Mouse (Mus musculus) stomach, postnatal 0 days (tissue): ENCODE data around the gene Prss8. TPM values are rescaled to one million over a fixed set of nuclear protein-coding genes. Genes with fewer than 3 reads are reported as not detected.

Experiments used
- ATAC-seq: fragments of 200-750 bp; cut with Nextera tagmentation; 2 replicates; pipeline ENCODE4 v1.8.0; 2017; ENCODE audit not compliant: low FRiP score, low TSS enrichment
- DNase-seq: peaks from one replicate; pipeline ENCODE4 v3.0.0-alpha.2; 2016; ENCODE audit warnings: low spot score
- H3K27ac ChIP-seq: fragments of 300-500 bp; sonication (generic); replicated peaks from 2 replicates; pipeline ENCODE4 v1.5.1; 2014; ENCODE audit warnings: mild to moderate bottlenecking, control low read depth
- H3K27me3 ChIP-seq: fragments of 300-500 bp; sonication (generic); 2 replicates; pipeline ENCODE4 v1.6.1; 2014; ENCODE audit warnings: low read length; ENCODE audit not compliant: control insufficient read depth, insufficient read depth
- H3K36me3 ChIP-seq: fragments of 300-500 bp; sonication (generic); 2 replicates; pipeline ENCODE4 v1.6.1; 2014; ENCODE audit warnings: low read length, mixed read lengths; ENCODE audit not compliant: control insufficient read depth, insufficient read depth
- H3K4me1 ChIP-seq: fragments of 300-500 bp; sonication (generic); replicated peaks from 2 replicates; pipeline ENCODE4 v1.6.1; 2014; ENCODE audit warnings: antibody characterized with exemption; ENCODE audit not compliant: control insufficient read depth, insufficient read depth
- H3K4me2 ChIP-seq: fragments of 300-500 bp; sonication (generic); replicated peaks from 2 replicates; pipeline ENCODE4 v1.6.1; 2014; ENCODE audit warnings: low read depth, mild to moderate bottlenecking, control low read depth, moderate library complexity
- H3K4me3 ChIP-seq: fragments of 300-500 bp; sonication (generic); 2 replicates; pipeline ENCODE4 v1.5.1; 2014; ENCODE audit warnings: low read depth, low read length, control low read depth
- H3K9ac ChIP-seq: fragments of 300-500 bp; sonication (generic); 2 replicates; pipeline ENCODE4 v1.6.1; 2014; ENCODE audit warnings: mild to moderate bottlenecking, low read length, control low read depth, mixed read lengths
- H3K9me3 ChIP-seq: fragments of 300-500 bp; sonication (generic); 2 replicates; pipeline ENCODE4 v1.6.1; 2016; ENCODE audit warnings: low read length; ENCODE audit not compliant: control insufficient read depth
- CTCF ChIP-seq: IDR thresholded peaks from 2 replicates; pipeline ENCODE4 v1.5.1; 2016; ENCODE audit warnings: antibody characterized with exemption, low read depth, mild to moderate bottlenecking, moderate library complexity
- EP300 ChIP-seq: optimal IDR thresholded peaks from 2 replicates; pipeline ENCODE3; 2016; ENCODE audit warnings: antibody characterized with exemption
- WGBS: fragments of 180-500 bp; shearing (Covaris S2); extraction: QIAGEN DNeasy Blood & Tissue Kit; methylation state at CpG from one replicate; pipeline ENCODE4 v1.1.7; 2014; 5-methylcytosine and 5-hydroxymethylcytosine counted together
- polyA plus RNA-seq: library from polyadenylated mRNA; unstranded; fragments of >200 nt; fragmentation: Nextera tagmentation; extraction: Ambion mirVana; gene quantifications from 2 replicates; pipeline ENCODE4 v1.2.1, GENCODE M21; 2015

Prss8 gene
- polyA plus RNA-seq, 1 experiment from 2014 or later = 77.4 TPM

DNA sequence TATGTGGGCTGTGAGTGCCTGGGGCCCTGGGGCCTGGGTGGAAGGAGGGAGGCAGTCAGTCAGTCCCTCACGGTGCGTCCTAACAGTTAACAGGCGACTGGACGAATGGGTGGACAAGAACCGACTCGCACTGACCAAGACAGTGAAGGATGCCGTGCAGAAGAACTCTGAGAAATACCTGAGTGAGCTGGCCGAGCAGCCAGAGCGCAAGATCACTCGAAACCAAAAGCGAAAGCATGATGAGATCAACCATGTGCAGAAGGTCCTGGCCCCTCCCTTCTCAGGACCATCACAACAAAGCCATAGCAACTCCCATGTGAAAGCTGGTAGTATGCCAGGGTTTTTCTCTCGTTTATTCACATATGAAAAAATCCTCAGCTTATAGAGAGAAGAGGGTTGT, 14.6 kb downstream of the Prss8 start:
- WGBS = 79% methylated on average over 12 of the region's 12 CpGs
- H3K4me2 ChIP-seq = no peak overlapping the region
- no peaks in the 10 kb centered on the region for H3K9me3 ChIP-seq
- H3K27me3 ChIP-seq = no peaks in the 10 kb centered on the region
- no peaks in the 10 kb centered on the region for H3K36me3 ChIP-seq
- no peak for DNase-seq
- ATAC-seq = no peak
- no peak overlapping the region for H3K27ac ChIP-seq
- H3K4me1 ChIP-seq = no peaks in the 10 kb centered on the region
- H3K9ac ChIP-seq = no peak overlapping the region
- H3K4me3 ChIP-seq = no peak overlapping the region
- TF ChIP-seq CTCF = no peak
- no peak for TF ChIP-seq EP300

DNA sequence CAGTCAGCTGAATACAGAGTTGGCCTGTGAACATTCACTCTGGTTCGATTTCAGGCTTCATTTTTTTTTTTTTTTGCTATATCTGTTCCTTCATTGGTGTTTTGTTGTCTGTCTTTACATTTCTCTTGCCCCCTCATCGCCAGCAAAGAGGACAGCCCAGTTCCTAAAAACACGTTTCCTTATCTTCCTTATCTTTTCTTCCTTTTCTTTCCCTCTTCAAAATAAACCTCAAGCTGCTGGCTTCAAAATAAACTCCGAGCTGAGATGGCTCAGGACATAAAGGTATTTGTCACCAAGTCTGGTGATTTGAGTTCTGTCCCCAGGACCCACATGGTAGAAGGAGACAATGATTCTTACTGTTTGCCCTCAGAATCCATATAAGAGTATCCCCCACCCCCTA, 17.0 kb downstream of the Prss8 start:
- Histone ChIP-seq H3K4me1 (no peaks in the 10 kb centered on the region), H3K27me3 (no peaks in the 10 kb centered on the region), H3K9ac (peak overlapping the region; percentile 90), H3K4me2 (peak overlapping the region; percentile 72), H3K27ac (peak overlapping the region; percentile 92; the same call in 1 of the 2 replicates), H3K9me3 (no peaks in the 10 kb centered on the region), H3K4me3 (peak overlapping the region; percentile 92), H3K36me3 (peaks cover 6% of the 10 kb centered on the region)
- ATAC-seq (no peak), DNase-seq (no peak)
- TF ChIP-seq EP300 (no peak), CTCF (no peak)
- WGBS = 15% methylated on average over 4 of the region's 4 CpGs

DNA sequence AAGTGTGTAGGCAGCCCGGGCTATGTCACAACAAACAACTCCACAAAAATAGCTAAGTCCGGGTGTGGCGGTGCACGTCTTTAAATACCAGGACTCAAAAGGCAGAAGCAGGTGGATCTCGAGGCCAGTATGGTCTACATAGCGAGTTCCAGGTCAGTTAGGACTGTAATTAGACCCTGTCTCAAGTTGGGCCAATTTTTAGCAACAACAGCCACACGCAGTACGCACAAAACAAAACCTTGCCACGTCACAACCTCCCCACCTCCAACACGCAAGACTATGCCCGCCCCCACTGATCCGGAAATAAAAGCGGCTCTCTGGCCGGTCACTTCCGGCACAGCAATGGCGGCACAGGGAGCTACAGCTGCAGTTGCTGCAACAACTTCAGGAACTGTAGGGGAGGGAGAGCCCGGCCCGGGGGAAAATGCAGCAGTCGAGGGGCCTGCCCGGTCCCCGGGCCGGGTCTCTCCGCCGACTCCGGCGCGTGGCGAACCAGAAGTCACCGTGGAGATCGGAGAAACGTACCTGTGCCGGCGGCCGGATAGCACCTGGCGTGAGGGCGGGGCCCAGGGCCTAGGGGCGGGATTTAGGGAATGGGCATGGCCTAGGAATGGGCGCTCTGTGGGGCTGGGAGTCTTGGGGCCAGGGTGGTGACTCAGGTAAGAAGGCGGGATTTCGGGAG, 17.6 kb downstream of the Prss8 start, which contains the start of gene Kat8:
Gene Kat8, plus strand, starts transcription at position 327 of the 682 bp plus-strand sequence.
- Histone ChIP-seq H3K36me3 (peaks cover 12% of the 10 kb centered on the region), H3K9ac (peak within 1 kb of the TSS; percentile 90), H3K9me3 (no peaks in the 10 kb centered on the region), H3K4me3 (peak within 1 kb of the TSS; percentile 92), H3K4me1 (no peaks in the 10 kb centered on the region), H3K27me3 (no peaks in the 10 kb centered on the region), H3K27ac (peak within 1 kb of the TSS; percentile 92), H3K4me2 (peak within 1 kb of the TSS; percentile 72)
- ATAC-seq = peak; percentile 96
- peak; percentile 95 for DNase-seq
- under 1% methylated on average over 39 of the region's 40 CpGs for WGBS
- TF ChIP-seq CTCF (no peak), EP300 (peak; percentile 8)

DNA sequence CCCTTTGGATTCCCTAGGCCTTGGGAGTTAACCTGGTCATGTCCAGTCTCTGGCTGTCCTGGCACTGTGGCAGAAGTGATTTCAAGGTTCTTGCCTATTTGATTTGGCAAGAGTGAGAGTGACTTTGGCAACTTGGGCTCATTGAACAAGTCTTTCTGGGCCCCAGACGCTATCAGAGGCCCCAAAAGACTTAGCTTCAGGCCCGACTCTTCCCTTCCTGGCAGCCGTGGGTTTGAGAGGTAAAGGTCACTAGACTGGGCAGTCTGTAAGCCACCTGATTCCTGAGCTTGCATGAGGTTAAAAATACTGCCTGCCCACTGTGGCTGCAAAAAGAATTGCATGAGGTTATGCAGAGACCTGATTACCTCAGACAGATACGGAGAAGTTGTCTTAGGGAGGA, 21.2 kb downstream of the Prss8 start:
- ATAC-seq = no peak
- no peak overlapping the region for H3K27ac ChIP-seq
- peaks cover 12% of the 10 kb centered on the region for H3K36me3 ChIP-seq
- WGBS = 87% methylated on average over 4 of the region's 4 CpGs
- no peak overlapping the region for H3K4me2 ChIP-seq
- no peaks in the 10 kb centered on the region for H3K9me3 ChIP-seq
- H3K9ac ChIP-seq = no peak overlapping the region
- no peaks in the 10 kb centered on the region for H3K27me3 ChIP-seq
- H3K4me3 ChIP-seq = no peak overlapping the region
- no peaks in the 10 kb centered on the region for H3K4me1 ChIP-seq
- DNase-seq = no peak
- TF ChIP-seq EP300 (no peak), CTCF (no peak)

DNA sequence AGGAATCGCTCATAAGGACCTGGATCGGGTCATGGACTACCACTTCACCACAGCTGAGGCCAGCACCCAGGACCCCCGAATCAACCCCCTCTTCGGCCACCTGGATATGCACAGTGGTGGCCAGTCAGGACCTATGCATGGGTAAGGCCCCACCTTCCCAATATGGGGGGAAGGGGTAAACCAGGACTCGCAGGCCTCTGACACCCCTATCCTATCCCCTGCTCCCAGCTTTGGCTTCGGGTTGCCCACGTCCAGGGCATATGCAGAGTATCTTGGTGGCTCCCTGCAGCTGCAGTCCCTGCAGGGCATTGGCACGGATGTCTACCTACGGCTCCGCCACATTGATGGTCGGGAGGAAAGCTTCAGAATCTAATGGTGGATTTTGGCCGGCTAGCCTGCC, 22.0 kb downstream of the Prss8 start:
- Histone ChIP-seq H3K4me2 (no peak overlapping the region), H3K9ac (no peak overlapping the region), H3K36me3 (peaks cover 12% of the 10 kb centered on the region), H3K9me3 (no peaks in the 10 kb centered on the region), H3K4me3 (no peak overlapping the region), H3K4me1 (no peaks in the 10 kb centered on the region), H3K27ac (no peak overlapping the region), H3K27me3 (no peaks in the 10 kb centered on the region)
- no peak for DNase-seq
- 96% methylated on average over 12 of the region's 12 CpGs for WGBS
- ATAC-seq = no peak
- no peak for TF ChIP-seq EP300

DNA sequence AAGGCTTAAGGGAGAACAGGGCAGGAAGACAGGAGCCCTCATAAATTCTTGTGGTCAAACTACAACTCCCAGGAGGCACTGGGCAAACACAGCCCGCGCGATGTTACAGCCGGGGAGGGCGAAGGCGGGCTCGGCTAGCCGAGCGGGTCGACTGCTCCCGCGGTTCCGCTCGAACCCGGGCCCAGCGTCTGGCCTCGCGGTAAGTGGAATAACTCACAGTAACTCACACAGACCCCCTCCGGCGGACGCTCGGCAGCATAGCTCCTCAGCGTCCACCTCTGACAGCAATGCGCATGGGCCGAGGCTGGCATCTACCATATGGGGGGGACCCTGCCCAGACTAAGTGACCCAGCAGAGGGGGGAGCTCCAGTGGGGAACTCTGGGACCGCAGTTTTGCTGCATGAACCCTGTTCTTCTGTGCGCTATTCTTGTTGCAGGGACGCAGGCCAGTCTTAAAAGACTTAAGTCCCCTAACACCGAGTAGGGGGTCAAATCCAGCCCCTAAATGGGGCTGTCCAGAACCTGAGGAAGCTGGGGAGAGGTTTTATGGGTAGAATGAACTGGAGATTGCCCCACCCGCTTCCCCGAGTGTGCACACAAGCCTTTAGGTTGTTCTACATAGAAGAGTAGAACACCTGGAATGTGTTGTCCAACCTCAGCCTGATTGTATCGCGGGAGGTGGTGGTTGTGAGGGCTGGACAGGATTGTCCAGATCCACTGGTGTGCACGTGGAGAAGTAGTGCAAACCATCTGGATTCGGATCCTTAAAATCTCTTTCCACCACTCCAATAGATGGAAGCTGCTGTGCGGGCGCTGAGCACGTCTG, 25.7 kb downstream of the Prss8 start, which contains the start of gene Bckdk:
Gene Bckdk, plus strand, starts transcription at position 112 of the 826 bp plus-strand sequence.
- peak; percentile 87 for DNase-seq

More for the DNA sequence above, 25.7 kb downstream of the Prss8 start, which contains the start of gene Bckdk:
- Histone ChIP-seq H3K27ac (peak within 1 kb of the TSS; percentile 85), H3K4me2 (peak within 1 kb of the TSS; percentile 71), H3K9ac (peak within 1 kb of the TSS; percentile 93), H3K36me3 (peaks cover 12% of the 10 kb centered on the region), H3K27me3 (no peaks in the 10 kb centered on the region), H3K9me3 (no peaks in the 10 kb centered on the region), H3K4me3 (peak within 1 kb of the TSS; percentile 69), H3K4me1 (no peaks in the 10 kb centered on the region)
- 6% methylated on average over 33 of the region's 38 CpGs for WGBS
- TF ChIP-seq EP300 (no peak), CTCF (peak; percentile 32; the same call in 1 of the 2 replicates)
- peak; percentile 87 for ATAC-seq
